Mouse (Mus musculus) kidney, adult 2 months (tissue): ENCODE data around the gene Ppp6r2.

Source experiments
- CTCF ChIP-seq: fragments of 200-500 bp; conservative IDR thresholded peaks from 2 replicates; pipeline ENCODE4 v1.5.1; 2011; ENCODE audit warnings: low read depth, mild to moderate bottlenecking, control low read depth, low read length, moderate library complexity, mixed read lengths; ENCODE audit not compliant: insufficient read depth, insufficient read length
- POLR2A ChIP-seq: fragments of 200-500 bp; IDR thresholded peaks from one replicate; pipeline ENCODE4 v1.6.1; 2011; ENCODE audit warnings: low read depth, low read length, control low read depth

DNA sequence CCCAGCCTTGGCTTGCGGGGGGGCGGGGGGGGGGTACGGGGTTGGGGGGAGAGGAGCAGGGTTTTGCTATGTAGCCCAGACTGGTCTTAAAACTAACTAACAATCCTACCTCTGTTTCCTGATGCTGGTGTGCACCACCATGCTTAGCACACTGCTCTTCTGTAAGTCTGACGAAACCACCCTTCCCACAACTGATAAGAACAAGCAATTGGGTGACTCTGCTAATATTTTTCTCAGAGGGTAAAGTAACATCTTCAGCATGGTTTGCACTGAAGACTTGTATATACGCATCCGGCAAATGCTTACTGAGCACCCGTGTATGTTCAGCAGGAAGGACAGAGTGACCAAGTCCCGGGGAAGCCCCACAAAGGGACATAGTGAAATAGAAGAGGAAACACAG lies 109.9 kb downstream of the Ppp6r2 start:
- TF ChIP-seq CTCF (no peak), POLR2A (no peak)
